Mouse (Mus musculus) olfactory bulb, adult 2 months (tissue): ENCODE data around the gene Dhx29. TPM values are rescaled to one million over a fixed set of nuclear protein-coding genes. Genes with fewer than 3 reads are reported as not detected.
"Not testable (repeated sequence)": the region's sequence is repeated elsewhere in the genome, so short reads cannot be mapped to it uniquely, and the experiment has no call there.

Source experiments
- H3K27ac ChIP-seq: fragments of 200-500 bp; 2 replicates; pipeline ENCODE4 v1.5.1; 2012; ENCODE audit warnings: low read depth, low read length; ENCODE audit not compliant: insufficient read depth
- H3K4me1 ChIP-seq: fragments of 200-500 bp; 2 replicates; pipeline ENCODE4 v1.6.1; 2012; ENCODE audit warnings: low read length; ENCODE audit not compliant: control insufficient read depth, insufficient read depth
- H3K4me3 ChIP-seq: fragments of 200-500 bp; 2 replicates; pipeline ENCODE4 v1.5.1; 2012; ENCODE audit warnings: mild to moderate bottlenecking, low read depth, low read length, moderate library complexity; ENCODE audit not compliant: insufficient read depth
- CTCF ChIP-seq: fragments of 200-500 bp; IDR thresholded peaks from 2 replicates; pipeline ENCODE4 v1.5.1; 2012; ENCODE audit warnings: low read depth, mild to moderate bottlenecking, low read length, moderate library complexity; ENCODE audit not compliant: insufficient read depth
- POLR2A ChIP-seq: fragments of 200-500 bp; IDR thresholded peaks from 2 replicates; pipeline ENCODE4 v1.6.1; 2012; ENCODE audit warnings: mild to moderate bottlenecking, low read depth, low read length, moderate library complexity; ENCODE audit not compliant: insufficient read depth
- WGBS: fragments of 180-500 bp; shearing (Covaris S2); methylation state at CpG from one replicate; pipeline ENCODE4 v1.1.7; 2018; 5-methylcytosine and 5-hydroxymethylcytosine counted together
- polyA plus RNA-seq: library from polyadenylated mRNA; stranded (reverse); fragments of >200 nt; gene quantifications from 2 replicates; pipeline ENCODE4 v1.2.4, GENCODE M21; 2012; ENCODE audit warnings: low replicate concordance; ENCODE audit not compliant: missing spikeins, insufficient read depth, insufficient read length

The Dhx29 gene
- polyA plus RNA-seq, 1 experiment, result not detected

DNA sequence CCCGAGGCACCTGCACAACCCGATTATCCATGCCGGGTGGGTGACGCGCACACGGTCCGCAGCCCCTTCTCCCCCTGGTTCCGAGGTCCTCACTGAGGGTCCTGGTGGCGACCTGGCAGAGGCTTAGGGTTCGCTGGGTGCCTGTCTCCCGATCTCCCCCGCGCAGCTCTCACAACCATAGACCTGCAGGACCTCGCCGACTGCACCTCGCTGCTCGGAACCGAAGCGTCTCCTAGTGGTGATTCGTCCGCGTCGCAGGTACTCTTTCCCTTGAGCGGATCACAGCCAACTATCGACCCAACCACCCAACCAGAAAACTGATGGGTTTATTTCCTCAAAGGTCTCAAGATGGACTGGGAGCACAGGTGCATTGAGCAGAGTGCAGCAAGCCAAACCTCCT, 66.9 kb downstream of the Dhx29 start:
- Histone ChIP-seq H3K4me3 (peak overlapping the region; percentile 37), H3K4me1 (peaks cover 18% of the 10 kb centered on the region), H3K27ac (no peak overlapping the region)
- 1% methylated on average over 25 of the region's 25 CpGs for WGBS
- TF ChIP-seq POLR2A (no peak), CTCF (peak; percentile 45; the same call in 1 of the 2 replicates)

DNA sequence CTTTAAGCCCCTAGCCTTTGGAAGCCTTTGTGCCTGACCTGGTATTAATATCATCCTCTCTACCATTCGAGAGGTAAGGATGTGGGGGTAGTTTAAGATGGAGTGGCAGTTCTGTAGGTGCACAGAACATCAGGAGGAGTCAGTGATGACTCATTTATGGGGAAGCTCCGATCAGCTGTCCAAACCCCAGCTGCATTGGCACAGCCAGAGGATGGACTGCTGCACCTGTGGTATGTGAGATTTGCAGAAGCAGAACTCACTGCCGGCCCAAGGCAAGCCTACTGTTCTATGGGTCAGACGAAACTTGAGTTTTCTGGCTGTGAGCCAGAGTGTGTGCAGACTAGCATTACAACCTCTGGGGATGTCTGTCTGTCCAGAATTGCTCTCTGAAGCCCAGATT, 69.2 kb downstream of the Dhx29 start:
- TF ChIP-seq POLR2A (no peak), CTCF (no peak)
- no peak overlapping the region for H3K4me3 ChIP-seq
- H3K27ac ChIP-seq, result no peak overlapping the region
- peaks cover 13% of the 10 kb centered on the region for H3K4me1 ChIP-seq
- WGBS, result 70% methylated on average over 4 of the region's 4 CpGs

DNA sequence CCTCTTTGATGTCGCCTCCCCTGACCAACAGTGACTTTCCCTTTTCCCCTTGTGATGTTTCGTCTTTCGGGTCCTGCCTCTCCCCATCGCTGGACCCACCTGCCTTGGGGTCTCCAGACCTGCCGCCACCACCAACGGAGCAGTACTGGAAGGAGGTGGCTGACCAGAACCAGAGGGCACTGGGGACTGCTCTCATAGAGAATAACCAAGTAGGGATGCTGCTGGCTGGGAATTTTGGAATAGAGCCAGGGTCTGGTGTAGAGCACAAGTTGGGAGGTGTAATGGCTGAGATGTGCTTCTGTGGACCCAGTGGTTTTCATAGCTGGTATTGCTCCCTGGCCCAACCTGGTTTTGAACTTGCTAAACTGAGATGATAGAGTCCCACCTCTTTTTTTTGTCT, 70.1 kb downstream of the Dhx29 start:
- Histone ChIP-seq H3K4me1 (peaks cover 13% of the 10 kb centered on the region), H3K4me3 (no peak overlapping the region), H3K27ac (no peak overlapping the region)
- 65% methylated on average over 6 of the region's 6 CpGs for WGBS
- no peak for TF ChIP-seq CTCF
- no peak for TF ChIP-seq POLR2A

DNA sequence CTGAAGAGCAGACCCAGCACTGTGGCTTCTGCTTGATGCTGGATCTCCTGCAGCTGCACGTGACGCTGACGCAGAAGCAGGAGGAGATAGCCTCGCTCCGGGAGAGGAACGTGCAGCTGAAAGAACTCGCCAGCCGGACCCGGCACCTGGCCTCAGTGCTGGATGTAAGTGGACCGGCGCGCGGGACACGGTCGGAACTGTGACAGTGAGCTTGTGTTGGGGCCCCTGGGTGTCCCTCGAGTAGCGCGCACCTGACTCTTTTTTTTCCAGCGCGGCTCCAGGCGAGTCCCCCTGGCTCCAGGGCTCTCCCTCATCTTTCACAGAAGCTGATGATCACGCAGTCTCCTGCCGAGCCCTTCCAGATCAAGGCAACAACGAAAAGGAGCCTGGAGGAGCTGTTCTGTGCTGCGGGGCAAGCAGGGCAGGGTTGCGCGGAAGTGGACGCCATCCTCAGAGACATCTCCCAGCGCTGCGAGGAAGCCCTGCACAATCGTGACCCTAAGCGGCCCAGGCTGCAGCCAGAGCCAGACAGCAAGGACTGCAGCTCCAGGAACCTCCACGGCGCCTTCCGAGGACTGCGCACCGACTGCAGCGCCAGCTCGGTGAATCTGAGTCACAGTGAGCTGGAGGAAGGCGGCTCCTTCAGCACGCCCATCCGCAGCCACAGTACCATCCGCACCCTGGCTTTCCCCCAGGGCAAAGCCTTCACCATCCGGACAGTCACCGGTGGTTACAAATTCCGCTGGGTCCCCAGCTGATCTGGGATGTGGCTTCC, 71.4 kb downstream of the Dhx29 start:
- Histone ChIP-seq H3K27ac (peak overlapping the region; percentile 72), H3K4me3 (peak overlapping the region; percentile 66), H3K4me1 (peaks cover 9% of the 10 kb centered on the region)
- TF ChIP-seq CTCF (0 out of 2 replicates have a peak, but pooled peaks have one; percentile 14), POLR2A (no peak; the same call in 1 of the 2 replicates)
- WGBS, result under 1% methylated on average over 46 of the region's 46 CpGs

DNA sequence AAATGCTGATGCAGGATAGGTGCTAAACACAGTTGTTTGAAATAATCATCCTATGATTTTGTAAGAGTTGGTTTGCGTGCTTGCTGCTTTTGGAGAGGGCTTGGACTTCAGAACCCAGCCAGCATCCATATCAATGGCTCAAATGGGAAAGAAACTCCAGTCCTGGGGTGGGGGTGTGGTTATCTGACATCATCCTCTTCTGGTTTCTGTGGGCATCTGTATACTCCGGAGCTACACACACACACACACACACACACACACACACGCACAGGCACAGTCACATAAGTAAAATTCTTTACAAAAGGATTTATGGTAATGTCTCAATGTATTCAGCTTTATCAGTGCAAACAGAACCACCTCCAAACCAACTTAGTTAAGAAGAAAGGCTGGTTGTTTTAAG, 72.8 kb downstream of the Dhx29 start:
- WGBS, result 78% methylated on average over 3 of the region's 3 CpGs
- TF ChIP-seq CTCF (no peak), POLR2A (no peak)
- Histone ChIP-seq H3K27ac (no peak overlapping the region), H3K4me3 (no peak overlapping the region), H3K4me1 (peaks cover 2% of the 10 kb centered on the region; the same call in 1 of the 2 replicates)

DNA sequence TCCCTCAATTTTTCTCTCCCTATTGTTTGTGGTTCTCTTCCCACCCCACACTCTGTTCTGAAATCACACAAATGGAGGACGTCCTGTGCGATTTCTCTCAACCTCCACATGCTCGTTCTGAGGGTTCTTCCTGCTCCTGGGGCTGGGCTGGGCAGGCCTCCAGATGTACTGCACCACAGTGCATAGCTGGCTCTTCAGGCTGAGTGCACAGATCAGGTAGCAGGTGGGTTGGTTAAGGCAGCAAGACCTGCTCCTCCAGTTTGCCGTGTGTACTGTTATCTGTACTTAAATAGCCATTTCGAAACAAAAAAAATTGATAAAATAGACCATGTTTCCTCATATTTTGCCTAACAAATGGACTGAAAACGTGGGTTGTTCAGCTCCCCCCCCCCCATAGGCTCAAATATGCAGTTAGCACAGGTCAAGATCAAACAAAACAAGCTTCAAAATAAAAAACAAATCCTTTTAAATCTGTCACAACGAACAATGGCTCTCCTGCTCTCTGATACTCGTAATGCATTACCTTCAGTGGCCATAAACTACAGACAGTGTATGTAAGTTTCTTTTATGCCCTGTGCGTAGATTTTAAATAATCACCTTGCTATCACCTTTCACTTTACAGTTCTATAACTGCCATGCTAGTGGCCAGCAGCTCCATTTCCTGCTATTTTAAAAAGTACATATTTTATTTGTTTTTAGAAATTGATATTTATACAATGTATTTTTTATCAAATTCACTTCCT, 73.5 kb downstream of the Dhx29 start:
- Histone ChIP-seq H3K27ac (no peak overlapping the region), H3K4me1 (peaks cover 2% of the 10 kb centered on the region; the same call in 1 of the 2 replicates), H3K4me3 (no peak overlapping the region)
- 79% methylated on average over 9 of the region's 9 CpGs for WGBS
- TF ChIP-seq CTCF (no peak), POLR2A (no peak)

DNA sequence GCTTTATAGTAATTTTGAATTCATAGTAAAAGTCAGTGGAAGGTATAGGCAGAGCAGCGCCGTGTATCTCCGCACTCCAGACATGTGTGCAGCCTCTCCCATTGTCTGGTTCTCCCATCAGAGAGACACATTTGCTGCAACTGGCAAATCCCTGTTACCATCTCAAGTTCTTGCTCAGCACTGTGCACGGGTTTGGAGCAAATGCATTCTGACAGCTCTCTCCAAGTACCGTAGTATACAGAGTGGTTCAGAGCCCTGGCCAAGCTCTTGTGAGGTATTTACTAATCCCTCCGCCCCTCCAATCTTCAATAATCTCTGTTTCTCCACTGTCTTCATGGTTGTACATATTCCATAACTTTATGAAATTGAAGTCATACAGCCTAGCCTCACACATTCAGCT, 85.4 kb downstream of the Dhx29 start:
- no peak for TF ChIP-seq CTCF
- no peak for TF ChIP-seq POLR2A
- no peaks in the 10 kb centered on the region for H3K4me1 ChIP-seq
- no peak overlapping the region for H3K27ac ChIP-seq
- 46% methylated on average over 6 of the region's 6 CpGs for WGBS
- H3K4me3 ChIP-seq, result no peak overlapping the region

DNA sequence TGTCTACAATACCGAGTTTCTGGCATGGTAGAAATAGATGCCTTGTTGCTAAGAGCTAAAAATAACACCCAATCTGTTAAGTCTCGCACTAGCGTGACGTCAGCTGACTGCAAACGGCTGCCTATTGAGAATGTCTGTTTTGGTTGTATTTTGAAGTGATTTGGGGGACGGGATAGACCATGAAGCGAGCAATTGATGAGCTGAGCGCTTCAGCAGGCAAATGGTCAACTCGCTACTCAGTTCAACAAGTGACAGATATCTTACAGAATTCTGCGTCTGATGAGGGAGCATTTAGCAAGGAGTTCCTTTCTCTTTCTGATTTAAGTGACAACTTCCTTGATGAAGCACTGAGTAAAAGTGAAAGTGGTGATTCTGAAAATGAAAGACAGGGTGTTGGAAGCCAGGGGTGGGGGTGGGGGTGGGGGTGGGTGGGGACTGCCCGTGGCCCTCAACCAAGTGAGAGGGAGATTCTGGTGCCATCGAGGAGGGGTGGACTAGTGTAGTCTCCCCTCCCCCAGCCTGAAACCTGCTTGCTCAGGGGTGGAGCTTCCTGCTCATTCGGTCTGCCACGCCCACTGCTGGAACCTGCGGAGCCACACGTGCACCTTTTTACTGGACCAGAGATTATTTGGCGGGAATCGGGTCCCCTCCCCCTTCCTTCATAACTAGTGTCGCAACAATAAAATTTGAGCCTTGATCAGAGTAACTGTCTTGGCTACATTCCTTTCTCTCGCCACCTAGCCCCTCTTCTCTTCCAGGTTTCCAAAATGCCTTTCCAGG, 86.1 kb downstream of the Dhx29 start:
- 36% methylated on average over 20 of the region's 20 CpGs for WGBS
- H3K4me1 ChIP-seq, H3K27ac ChIP-seq, H3K4me3 ChIP-seq: not testable (repeated sequence)

Other genes with a start within 250 kb of the Dhx29 start
- gene Plpp1, start 126.7 kb upstream of the Dhx29 start, polyA plus RNA-seq, result not detected in 2 replicates
- not detected in 2 replicates for gene Mtrex, start 56 bp upstream of the Dhx29 start, polyA plus RNA-seq
- gene Ccno, start 60.3 kb downstream of the Dhx29 start, polyA plus RNA-seq, result not detected in 2 replicates
- gene Mcidas, start 66.4 kb downstream of the Dhx29 start, polyA plus RNA-seq, result not detected in 2 replicates
- gene Cdc20b, start 107.7 kb downstream of the Dhx29 start, polyA plus RNA-seq, result not detected in 2 replicates
- gene Gpx8, start 119.0 kb downstream of the Dhx29 start, polyA plus RNA-seq, result not detected in 2 replicates
- gene Gzma, start 173.5 kb downstream of the Dhx29 start, polyA plus RNA-seq, result not detected in 2 replicates